Mouse (Mus musculus): Measurements from ENCODE around the gene Cuedc2. TPM values are rescaled to one million over a fixed set of nuclear protein-coding genes. Genes with fewer than 3 reads are reported as not detected.
A peak's percentile ranks its signal among the peaks of the same experiment; 100 is the strongest.

Cuedc2 gene
- polyA plus RNA-seq, 1 experiment from 2014 or later: 53.8 TPM

DNA sequence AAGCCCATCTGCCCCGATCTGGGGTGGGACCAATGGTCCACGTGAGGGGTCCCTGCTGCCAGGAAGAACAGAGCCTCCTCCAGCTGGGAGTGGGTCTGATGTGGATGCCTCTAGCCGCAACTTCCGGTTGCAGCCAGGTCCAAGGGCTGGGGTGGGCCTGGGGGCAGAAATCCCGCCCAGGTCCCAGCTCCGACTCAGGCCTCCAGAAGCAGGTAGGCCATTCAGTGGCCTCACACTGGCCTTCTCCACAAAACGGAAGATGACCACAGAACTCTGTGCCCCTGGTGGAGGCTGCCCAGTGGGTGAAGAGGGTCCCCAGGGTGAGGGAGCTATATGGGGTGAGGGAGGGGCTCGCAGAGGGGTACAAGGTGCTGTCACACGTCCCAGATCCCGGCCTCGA is 14.1 kb downstream of the Cuedc2 start:
- no peak for TF ChIP-seq EP300 (IDR thresholded peaks at IDR 0.05; ENCODE audit: low read depth)
- TF ChIP-seq CTCF (IDR thresholded peaks at IDR 0.05; ENCODE audit: low read depth): no peak
- Histone ChIP-seq H3K9me3 (ENCODE audit: low read length) (no peaks in the 10 kb centered on the region), H3K4me2 (ENCODE audit: low read depth, low read length) (no peak overlapping the region), H3K36me3 (replicated peaks; ENCODE audit: insufficient read depth, low read length) (no peaks in the 10 kb centered on the region), H3K9ac (replicated peaks) (no peak overlapping the region), H3K27ac (ENCODE audit: low read depth) (no peak overlapping the region), H3K4me3 (ENCODE audit: low read depth, low read length) (no peak overlapping the region), H3K27me3 (ENCODE audit: insufficient read depth, low read length) (peaks cover 75% of the 10 kb centered on the region), H3K4me1 (ENCODE audit: insufficient read depth) (peaks cover 24% of the 10 kb centered on the region)
- no peak for DNase-seq
- no peak for ATAC-seq
- 54% methylated on average over 11 of the region's 11 CpGs for WGBS (ENCODE audit: insufficient replicate concordance)

DNA sequence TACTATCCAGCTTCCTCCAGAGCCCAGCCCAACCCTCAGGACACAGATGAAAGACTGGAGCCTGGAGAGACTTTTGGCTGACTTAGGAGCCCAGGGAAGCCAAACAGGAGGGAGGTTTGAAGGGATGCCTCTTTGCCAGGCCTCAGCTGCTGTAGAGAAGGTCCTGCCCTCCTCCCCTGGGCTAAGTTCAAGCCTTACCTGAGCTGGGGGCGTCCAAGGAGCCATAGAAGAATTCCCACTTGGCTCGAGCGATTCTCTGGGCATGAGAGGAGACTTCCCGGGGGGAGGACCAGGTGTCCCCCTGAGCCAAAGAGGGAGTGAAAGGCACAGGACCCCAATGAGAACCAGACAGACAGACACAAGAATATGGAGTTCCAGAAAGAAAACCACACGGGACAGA is 14.8 kb downstream of the Cuedc2 start:
- Histone ChIP-seq H3K4me3 (ENCODE audit: low read depth, low read length) (no peak overlapping the region), H3K27ac (ENCODE audit: low read depth) (no peak overlapping the region), H3K4me1 (ENCODE audit: insufficient read depth) (peaks cover 23% of the 10 kb centered on the region), H3K9me3 (ENCODE audit: low read length) (no peaks in the 10 kb centered on the region), H3K9ac (replicated peaks) (no peak overlapping the region), H3K4me2 (ENCODE audit: low read depth, low read length) (no peak overlapping the region), H3K27me3 (ENCODE audit: insufficient read depth, low read length) (peaks cover 81% of the 10 kb centered on the region), H3K36me3 (replicated peaks; ENCODE audit: insufficient read depth, low read length) (no peaks in the 10 kb centered on the region)
- DNase-seq (no peak), ATAC-seq (no peak)
- no peak for TF ChIP-seq CTCF (IDR thresholded peaks at IDR 0.05; ENCODE audit: low read depth)
- WGBS (ENCODE audit: insufficient replicate concordance): 53% methylated on average over 5 of the region's 5 CpGs

DNA sequence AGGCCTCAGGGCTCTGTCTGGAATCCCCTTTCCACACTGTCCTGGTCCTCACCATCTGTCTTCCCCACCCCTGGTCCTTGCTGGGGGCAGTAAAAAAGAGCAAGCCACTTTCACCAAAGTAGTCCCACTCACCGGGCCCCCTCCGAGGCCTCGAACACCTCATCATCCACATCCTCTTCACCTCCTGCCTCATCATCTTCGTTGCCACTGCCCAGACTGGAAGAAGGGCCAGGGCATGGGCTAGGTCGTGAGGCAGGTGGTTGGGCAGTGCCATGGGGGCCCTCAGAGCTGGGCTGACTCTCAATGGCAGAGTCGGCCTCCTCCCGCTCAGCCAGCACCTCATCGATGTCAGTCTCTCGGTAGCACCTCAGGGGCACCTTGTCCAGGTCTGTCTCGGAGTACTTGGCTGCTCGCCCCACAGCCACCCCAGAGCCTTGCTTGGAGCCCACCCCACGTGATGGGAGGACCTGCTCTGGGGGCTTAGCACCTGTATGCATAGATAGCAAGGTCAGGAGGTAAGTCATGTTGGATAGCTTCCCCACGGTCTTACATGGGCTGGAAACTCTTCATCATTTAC is 15.4 kb downstream of the Cuedc2 start:
- Histone ChIP-seq H3K27me3 (ENCODE audit: insufficient read depth, low read length) (peaks cover 88% of the 10 kb centered on the region), H3K9me3 (ENCODE audit: low read length) (no peaks in the 10 kb centered on the region), H3K4me2 (ENCODE audit: low read depth, low read length) (no peak overlapping the region), H3K36me3 (replicated peaks; ENCODE audit: insufficient read depth, low read length) (no peaks in the 10 kb centered on the region), H3K4me3 (ENCODE audit: low read depth, low read length) (no peak overlapping the region), H3K4me1 (ENCODE audit: insufficient read depth) (peaks cover 21% of the 10 kb centered on the region), H3K27ac (ENCODE audit: low read depth) (no peak overlapping the region), H3K9ac (replicated peaks) (no peak overlapping the region)
- DNase-seq: no peak
- TF ChIP-seq EP300 (IDR thresholded peaks at IDR 0.05; ENCODE audit: low read depth): no peak
- TF ChIP-seq CTCF (IDR thresholded peaks at IDR 0.05; ENCODE audit: low read depth): no peak
- ATAC-seq: no peak
- WGBS (ENCODE audit: insufficient replicate concordance): 70% methylated on average over 13 of the region's 13 CpGs

DNA sequence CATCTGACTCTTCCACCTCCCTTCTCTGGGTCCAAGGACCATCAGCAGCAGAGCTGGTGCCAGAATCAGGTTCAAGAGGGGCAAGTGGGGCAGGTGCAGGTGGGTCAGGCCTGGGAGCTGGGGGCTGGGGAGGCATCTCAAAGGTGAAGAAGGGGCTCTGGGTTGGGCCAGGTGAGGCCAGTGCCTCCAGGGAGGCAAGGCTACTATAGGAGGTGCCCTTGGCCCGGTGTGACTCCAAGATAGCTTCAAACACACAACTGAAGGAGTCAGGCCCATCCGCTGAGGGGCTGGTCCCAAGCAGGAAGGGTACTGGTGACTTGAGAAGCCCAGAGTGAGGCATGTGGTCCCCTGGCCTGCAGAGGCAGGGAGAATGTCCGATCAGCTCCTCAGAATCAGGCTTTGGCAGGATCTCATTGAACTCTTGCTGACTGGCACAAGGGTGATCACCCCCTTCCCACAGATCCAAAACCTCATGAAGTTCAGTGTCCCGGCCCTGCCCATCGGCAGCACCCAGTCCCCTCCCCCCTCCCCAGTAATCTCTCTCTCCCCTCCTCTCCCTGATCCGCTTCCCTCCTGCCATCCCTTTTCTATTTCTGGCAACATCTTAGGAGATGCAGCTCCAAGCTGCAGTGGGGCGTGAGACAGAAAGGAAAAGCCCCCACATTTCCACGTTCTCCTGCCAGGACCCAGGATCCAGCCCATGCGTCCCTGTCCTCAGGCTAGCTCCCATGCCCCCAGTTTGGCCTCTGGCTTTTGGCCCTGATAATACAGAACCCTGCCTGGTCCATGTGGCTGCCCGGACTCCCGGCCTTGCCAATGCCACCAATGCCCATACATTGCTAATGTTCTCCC is 16.1 kb downstream of the Cuedc2 start:
- no peak for TF ChIP-seq CTCF (IDR thresholded peaks at IDR 0.05; ENCODE audit: low read depth)
- TF ChIP-seq EP300 (IDR thresholded peaks at IDR 0.05; ENCODE audit: low read depth): no peak
- Histone ChIP-seq H3K9ac (replicated peaks) (no peak overlapping the region), H3K27ac (ENCODE audit: low read depth) (no peak overlapping the region), H3K4me1 (ENCODE audit: insufficient read depth) (peaks cover 21% of the 10 kb centered on the region), H3K4me2 (ENCODE audit: low read depth, low read length) (no peak overlapping the region), H3K9me3 (ENCODE audit: low read length) (no peaks in the 10 kb centered on the region), H3K27me3 (ENCODE audit: insufficient read depth, low read length) (peaks cover 93% of the 10 kb centered on the region), H3K4me3 (ENCODE audit: low read depth, low read length) (no peak overlapping the region), H3K36me3 (replicated peaks; ENCODE audit: insufficient read depth, low read length) (no peaks in the 10 kb centered on the region)
- WGBS (ENCODE audit: insufficient replicate concordance): 56% methylated on average over 11 of the region's 11 CpGs
- no peak for ATAC-seq
- DNase-seq: no peak

DNA sequence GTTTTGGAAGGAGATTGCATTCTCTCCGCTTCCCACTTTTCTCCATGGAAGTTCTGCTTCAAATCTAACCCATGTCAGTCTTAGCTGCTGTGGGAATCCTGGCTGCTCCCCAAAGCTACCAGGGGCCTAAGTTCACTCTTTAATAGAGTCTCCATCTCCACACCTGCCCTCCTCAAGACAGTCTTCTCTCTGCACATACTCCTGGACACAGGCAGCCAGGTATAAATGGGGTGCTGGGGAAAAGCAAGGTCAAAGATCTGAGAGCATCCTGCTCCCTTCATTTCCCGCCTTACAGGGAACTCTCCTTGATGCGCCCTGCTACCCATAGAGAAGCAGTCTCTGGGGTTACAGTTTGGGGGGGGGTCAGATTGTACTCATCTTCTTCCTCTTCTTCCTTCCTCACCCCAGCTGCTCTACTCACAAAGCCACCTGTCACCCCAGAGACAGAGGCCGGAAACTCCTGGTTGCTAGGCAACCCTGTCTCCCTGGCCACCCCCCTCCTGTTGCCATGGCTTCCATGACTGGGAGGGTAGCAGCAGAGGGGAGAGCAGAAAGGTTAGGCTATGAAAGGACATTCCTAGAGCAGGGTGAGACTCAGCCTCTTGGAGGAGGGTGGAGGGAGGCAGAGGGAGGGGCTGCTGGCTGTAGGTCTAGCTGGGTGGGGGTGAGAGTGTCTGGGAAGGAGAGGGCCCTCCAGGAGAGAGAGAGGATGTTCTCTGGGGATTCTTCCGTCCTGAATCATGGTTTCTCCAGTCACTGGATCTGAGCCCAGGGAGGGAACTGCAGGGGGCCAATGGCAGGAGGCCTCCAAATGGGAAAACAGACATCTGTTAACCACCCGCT is 17.2 kb downstream of the Cuedc2 start:
- Histone ChIP-seq H3K27ac (ENCODE audit: low read depth) (no peak overlapping the region), H3K27me3 (ENCODE audit: insufficient read depth, low read length) (peaks cover 97% of the 10 kb centered on the region), H3K9me3 (ENCODE audit: low read length) (no peaks in the 10 kb centered on the region), H3K36me3 (replicated peaks; ENCODE audit: insufficient read depth, low read length) (no peaks in the 10 kb centered on the region), H3K9ac (replicated peaks) (no peak overlapping the region), H3K4me3 (ENCODE audit: low read depth, low read length) (no peak overlapping the region), H3K4me2 (ENCODE audit: low read depth, low read length) (no peak overlapping the region), H3K4me1 (ENCODE audit: insufficient read depth) (peaks cover 17% of the 10 kb centered on the region)
- no peak for TF ChIP-seq CTCF (IDR thresholded peaks at IDR 0.05; ENCODE audit: low read depth)
- TF ChIP-seq EP300 (IDR thresholded peaks at IDR 0.05; ENCODE audit: low read depth): no peak
- ATAC-seq (no peak), DNase-seq (peak; percentile 8)
- 33% methylated on average over 6 of the region's 6 CpGs for WGBS (ENCODE audit: insufficient replicate concordance)
